Mouse (Mus musculus) heart, postnatal 0 days (tissue): ENCODE measurements around the gene Alyref. TPM values are rescaled to one million over a fixed set of nuclear protein-coding genes. Genes with fewer than 3 reads are reported as not detected.

Source experiments
- ATAC-seq: fragments of 200-750 bp; cut with Nextera tagmentation; 2 replicates; pipeline ENCODE4 v1.8.0; 2017; ENCODE audit warnings: low read depth, moderate number of reproducible peaks, moderate library complexity; ENCODE audit not compliant: insufficient read depth
- DNase-seq: peaks from one replicate; pipeline ENCODE4 v3.0.0-alpha.2; 2016; ENCODE audit warnings: low spot score
- H3K27ac ChIP-seq: fragments of 300-500 bp; sonication (generic); 2 replicates; pipeline ENCODE4 v1.5.1; 2014; ENCODE audit warnings: low read depth, mild to moderate bottlenecking
- H3K27me3 ChIP-seq: fragments of 300-500 bp; sonication (generic); 2 replicates; pipeline ENCODE4 v1.6.1; 2014; ENCODE audit warnings: low read length, mixed read lengths; ENCODE audit not compliant: control insufficient read depth, insufficient read depth
- H3K36me3 ChIP-seq: fragments of 300-500 bp; sonication (generic); replicated peaks from 2 replicates; pipeline ENCODE4 v1.6.1; 2014; ENCODE audit warnings: low read length, mixed read lengths; ENCODE audit not compliant: control insufficient read depth, insufficient read depth
- H3K4me1 ChIP-seq: fragments of 300-500 bp; sonication (generic); 2 replicates; pipeline ENCODE4 v1.6.1; 2014; ENCODE audit warnings: antibody characterized with exemption; ENCODE audit not compliant: control insufficient read depth, insufficient read depth
- H3K4me2 ChIP-seq: fragments of 300-500 bp; sonication (generic); 2 replicates; pipeline ENCODE4 v1.6.1; 2014; ENCODE audit warnings: low read depth, mild to moderate bottlenecking, low read length, moderate library complexity
- H3K4me3 ChIP-seq: fragments of 300-500 bp; sonication (generic); 2 replicates; pipeline ENCODE4 v1.5.1; 2014; ENCODE audit warnings: low read depth, low read length
- H3K9ac ChIP-seq: fragments of 300-500 bp; sonication (generic); replicated peaks from 2 replicates; pipeline ENCODE4 v1.6.1; 2014; ENCODE audit warnings: low read depth, low read length, mixed read lengths
- H3K9me3 ChIP-seq: fragments of 300-500 bp; sonication (generic); replicated peaks from 2 replicates; pipeline ENCODE4 v1.6.1; 2016; ENCODE audit warnings: low read length; ENCODE audit not compliant: control insufficient read depth
- CTCF ChIP-seq: IDR thresholded peaks from 2 replicates; pipeline ENCODE4 v1.5.1; 2016; ENCODE audit warnings: antibody characterized with exemption, control low read depth, low read depth
- EP300 ChIP-seq: IDR thresholded peaks from 2 replicates; pipeline ENCODE4 v1.6.1; 2016; ENCODE audit warnings: antibody characterized with exemption, low read depth
- WGBS: fragments of 180-500 bp; shearing (Covaris S2); extraction: QIAGEN DNeasy Blood & Tissue Kit; methylation state at CpG from one replicate; pipeline ENCODE4 v1.1.7; 2014; 5-methylcytosine and 5-hydroxymethylcytosine counted together
- polyA plus RNA-seq: library from polyadenylated mRNA; unstranded; fragments of >200 nt; fragmentation: Nextera tagmentation; extraction: Ambion mirVana; gene quantifications from 2 replicates; pipeline ENCODE4 v1.2.1, GENCODE M21; 2015
- total RNA-seq: library from RNA; depleted of rRNA; stranded (reverse); fragments of >200 nt; gene quantifications from 2 replicates; pipeline ENCODE4 v1.2.3, GENCODE M21; 2014; ENCODE audit warnings: low replicate concordance

The Alyref gene
- total and polyA plus RNA-seq, 2 experiments from 2014 or later, result 132 to 147 TPM

DNA sequence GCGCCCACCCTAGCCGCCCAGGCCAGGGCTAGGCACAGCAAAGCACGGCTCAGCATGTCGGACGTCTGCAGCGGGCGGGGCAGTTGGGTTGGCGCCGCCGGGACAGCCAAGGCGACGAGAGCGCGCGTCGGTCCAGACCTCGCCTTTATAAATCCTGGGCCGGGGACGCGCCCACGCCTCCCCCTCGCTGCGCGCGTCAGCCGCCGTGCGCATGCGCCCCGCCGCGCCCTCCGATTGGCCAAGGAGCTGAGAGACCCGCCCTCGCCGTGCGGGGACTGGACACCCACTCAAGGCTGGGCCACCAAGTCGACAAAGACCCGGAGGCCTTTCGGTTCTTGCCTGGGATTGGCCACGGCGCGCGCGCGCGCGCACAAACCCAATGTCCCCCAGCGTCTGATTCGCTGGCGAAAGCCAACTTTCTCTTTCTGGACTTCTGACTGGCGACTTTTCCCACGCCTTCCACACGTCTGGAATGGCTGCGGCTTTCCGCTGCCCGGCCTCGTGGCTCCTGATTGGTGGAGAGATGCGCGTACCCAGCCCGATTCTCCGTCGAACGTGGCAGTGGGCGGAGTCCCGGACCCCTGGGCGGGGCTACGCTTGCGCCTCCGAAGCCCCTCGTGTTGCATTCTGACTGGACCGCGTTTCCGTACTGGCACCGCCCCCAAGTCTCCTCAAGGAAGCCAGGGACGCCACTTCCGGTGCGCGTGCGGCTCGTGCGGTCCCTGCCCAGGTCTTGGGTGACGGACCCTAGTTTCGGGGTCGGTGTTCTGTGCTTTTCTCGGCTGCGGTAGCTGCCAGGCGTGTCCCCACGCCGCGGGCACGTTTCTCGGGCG lies 25.2 kb downstream of the Alyref start, which contains the start of gene P4hb:
P4hb (minus strand) TSS at position 502 of the 833 bp plus-strand sequence.
- peak; percentile 100 for DNase-seq
- under 1% methylated on average over 93 of the region's 94 CpGs for WGBS
- ATAC-seq, result peak; percentile 94
- H3K4me1 ChIP-seq, result peaks cover 26% of the 10 kb centered on the region
- H3K27me3 ChIP-seq, result no peaks in the 10 kb centered on the region
- TF ChIP-seq EP300 (peak; percentile 82), CTCF (no peak)
- peak within 1 kb of the TSS; percentile 82 for H3K4me3 ChIP-seq
- H3K4me2 ChIP-seq, result peak within 1 kb of the TSS; percentile 67
- peak within 1 kb of the TSS; percentile 97 for H3K27ac ChIP-seq
- peaks cover 37% of the 10 kb centered on the region for H3K36me3 ChIP-seq
- no peaks in the 10 kb centered on the region for H3K9me3 ChIP-seq
- H3K9ac ChIP-seq, result peak within 1 kb of the TSS; percentile 90

DNA sequence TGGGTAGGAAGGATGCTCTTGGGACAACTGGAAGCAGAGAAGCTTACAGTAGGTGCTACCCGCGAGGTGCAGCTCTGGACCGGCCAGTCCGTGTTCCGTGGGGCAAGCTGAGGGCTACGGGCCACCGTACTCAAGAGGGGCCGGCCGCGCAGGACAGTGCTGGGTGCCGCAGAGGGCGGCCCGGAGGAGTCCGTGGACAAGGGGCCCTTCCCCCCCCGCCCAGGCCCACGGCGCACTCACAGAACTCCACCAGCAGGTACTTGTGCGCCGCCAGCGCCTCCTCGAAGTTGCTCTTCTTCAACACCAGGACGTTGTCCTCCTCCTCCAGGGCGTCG lies 25.8 kb downstream of the Alyref start:
- Histone ChIP-seq H3K9me3 (no peaks in the 10 kb centered on the region), H3K4me3 (peak overlapping the region; percentile 82), H3K27me3 (no peaks in the 10 kb centered on the region), H3K9ac (peak overlapping the region; percentile 90), H3K4me1 (peaks cover 26% of the 10 kb centered on the region), H3K27ac (peak overlapping the region; percentile 81), H3K4me2 (peak overlapping the region; percentile 67), H3K36me3 (peaks cover 37% of the 10 kb centered on the region)
- TF ChIP-seq EP300 (no peak), CTCF (no peak)
- DNase-seq, result no peak
- under 1% methylated on average over 22 of the region's 24 CpGs for WGBS
- ATAC-seq, result peak; percentile 7

DNA sequence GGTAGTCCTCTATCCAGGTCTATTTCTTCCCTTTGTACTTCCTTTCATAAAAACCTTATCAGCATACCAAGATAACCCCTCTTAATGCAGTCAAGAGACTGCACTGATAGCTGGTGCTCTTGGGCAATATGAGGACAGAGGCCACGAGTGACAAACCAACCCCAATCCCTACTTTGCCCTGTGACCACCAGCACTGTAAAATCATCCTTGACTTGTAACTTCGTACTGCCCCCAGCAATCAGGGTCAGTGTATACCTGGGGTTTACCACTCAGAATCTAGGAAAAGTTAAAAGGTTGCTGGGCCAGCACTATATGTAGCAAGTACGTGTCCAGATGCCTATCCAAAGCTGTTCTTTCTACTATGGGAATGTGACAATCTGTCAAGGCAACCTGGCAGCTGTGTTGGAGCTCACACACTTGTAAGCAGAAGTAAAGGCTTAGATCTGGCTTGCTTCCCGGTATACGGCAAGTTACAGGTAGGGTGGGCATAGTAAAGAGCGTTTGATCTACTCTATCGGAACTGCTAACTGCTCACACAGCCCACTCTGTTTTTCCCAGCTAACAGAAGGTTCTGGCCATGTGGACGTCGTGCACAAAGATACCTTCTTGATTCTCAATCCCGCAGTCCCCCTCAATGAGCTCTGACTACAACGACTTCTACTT lies 26.3 kb downstream of the Alyref start:
- peak overlapping the region; percentile 82 for H3K4me3 ChIP-seq
- peak overlapping the region; percentile 81 for H3K27ac ChIP-seq
- peaks cover 41% of the 10 kb centered on the region for H3K36me3 ChIP-seq
- DNase-seq (no peak), ATAC-seq (no peak)
- TF ChIP-seq EP300 (no peak), CTCF (no peak)
- 2% methylated on average over 11 of the region's 11 CpGs for WGBS
- H3K4me2 ChIP-seq, result peak overlapping the region; percentile 67
- peaks cover 26% of the 10 kb centered on the region for H3K4me1 ChIP-seq
- no peaks in the 10 kb centered on the region for H3K27me3 ChIP-seq
- no peaks in the 10 kb centered on the region for H3K9me3 ChIP-seq
- H3K9ac ChIP-seq, result peak overlapping the region; percentile 90

DNA sequence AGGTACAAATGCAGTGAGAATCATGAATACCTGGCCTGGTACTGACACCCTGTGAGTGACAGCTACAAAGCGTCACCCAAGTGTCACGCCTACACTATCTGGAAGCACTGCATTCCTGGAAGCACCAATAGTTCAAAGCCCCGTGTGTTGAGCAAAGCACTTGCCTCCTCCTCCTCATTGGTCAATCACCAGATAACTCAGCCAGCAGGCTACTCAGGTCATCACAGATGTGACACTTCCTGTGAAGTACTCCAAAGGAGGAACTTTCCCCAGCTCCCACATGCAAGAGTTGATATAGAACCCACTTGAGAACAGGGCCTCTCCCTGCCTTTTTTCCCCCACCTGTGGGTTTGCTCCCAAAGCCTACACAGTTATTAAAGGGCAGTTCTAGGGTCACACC lies 27.0 kb downstream of the Alyref start:
- ATAC-seq, result no peak
- Histone ChIP-seq H3K9me3 (no peaks in the 10 kb centered on the region), H3K4me1 (peaks cover 26% of the 10 kb centered on the region), H3K4me2 (peak overlapping the region; percentile 67), H3K9ac (no peak overlapping the region), H3K4me3 (peak overlapping the region; percentile 82; the same call in 1 of the 2 replicates), H3K36me3 (peaks cover 45% of the 10 kb centered on the region), H3K27me3 (no peaks in the 10 kb centered on the region), H3K27ac (no peak overlapping the region)
- WGBS, result 49% methylated on average over 3 of the region's 3 CpGs
- TF ChIP-seq CTCF (no peak), EP300 (no peak)
- DNase-seq, result no peak

DNA sequence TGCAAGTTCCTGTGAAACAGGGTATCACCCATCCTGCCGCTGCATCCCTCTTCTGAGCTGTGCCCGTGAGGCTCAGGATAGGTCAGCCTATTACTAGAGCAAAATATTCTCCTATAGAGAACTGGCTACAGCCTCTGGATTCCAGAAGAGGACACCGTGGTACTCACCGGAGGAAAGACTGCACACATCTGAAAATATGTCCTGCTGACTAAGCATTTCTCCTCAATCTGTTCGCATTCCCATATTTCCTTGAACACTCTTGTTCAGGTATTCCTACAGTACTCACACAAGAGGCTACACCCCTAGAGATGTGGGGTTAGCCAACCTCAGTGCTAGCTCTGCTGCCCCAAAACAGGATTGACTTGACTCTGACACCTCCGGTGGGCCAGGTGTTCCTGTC lies 29.8 kb downstream of the Alyref start:
- ATAC-seq (no peak), DNase-seq (no peak)
- Histone ChIP-seq H3K9ac (no peak overlapping the region), H3K27ac (no peak overlapping the region), H3K36me3 (peaks cover 73% of the 10 kb centered on the region), H3K4me1 (peaks cover 13% of the 10 kb centered on the region), H3K9me3 (no peaks in the 10 kb centered on the region), H3K4me2 (no peak overlapping the region), H3K4me3 (no peak overlapping the region), H3K27me3 (no peaks in the 10 kb centered on the region)
- TF ChIP-seq CTCF, result no peak
- WGBS, result 86% methylated on average over 6 of the region's 6 CpGs
